Mouse (Mus musculus) T-helper 17 cell (primary cell): ENCODE data around the gene Pi16.

Experiments used
- in situ Hi-C, 2 experiments: fragments of 300-600 bp; cut with MboI, MseI; formaldehyde crosslinking; loops; 1 replicate in 1 of 2; 2 replicates in 1 of 2; pipeline ENCODE4 v1.15.1; 2025; ENCODE audit warnings: high pct_unique_total_duplicates in 2 of 2

Pi16 gene

GRCm38 (mm10) chr17:29327691-29328090 is 10.2 kb downstream of the Pi16 start:
- in situ Hi-C loops = no loop called here

DNA sequence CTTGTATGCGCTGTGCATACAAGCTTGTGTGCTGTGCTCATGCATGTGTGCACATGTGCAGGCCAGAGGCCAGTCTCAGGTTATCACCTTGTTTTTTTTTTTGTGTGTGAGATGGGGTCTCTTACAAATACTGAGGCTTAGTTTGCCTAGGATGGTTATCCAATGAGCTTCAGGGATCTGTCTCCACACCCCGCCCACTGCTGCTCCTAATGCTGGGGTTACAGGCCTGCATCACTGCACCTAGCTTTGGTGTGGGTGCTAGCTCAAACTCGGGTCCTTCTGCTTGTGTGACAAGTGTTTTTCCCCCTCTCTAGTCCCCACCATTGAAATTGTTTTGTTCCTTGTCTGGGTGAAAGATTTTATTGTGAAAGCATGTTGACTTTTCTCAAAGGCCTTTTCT is 12.7 kb downstream of the Pi16 start:
- in situ Hi-C loops = no loop called here

DNA sequence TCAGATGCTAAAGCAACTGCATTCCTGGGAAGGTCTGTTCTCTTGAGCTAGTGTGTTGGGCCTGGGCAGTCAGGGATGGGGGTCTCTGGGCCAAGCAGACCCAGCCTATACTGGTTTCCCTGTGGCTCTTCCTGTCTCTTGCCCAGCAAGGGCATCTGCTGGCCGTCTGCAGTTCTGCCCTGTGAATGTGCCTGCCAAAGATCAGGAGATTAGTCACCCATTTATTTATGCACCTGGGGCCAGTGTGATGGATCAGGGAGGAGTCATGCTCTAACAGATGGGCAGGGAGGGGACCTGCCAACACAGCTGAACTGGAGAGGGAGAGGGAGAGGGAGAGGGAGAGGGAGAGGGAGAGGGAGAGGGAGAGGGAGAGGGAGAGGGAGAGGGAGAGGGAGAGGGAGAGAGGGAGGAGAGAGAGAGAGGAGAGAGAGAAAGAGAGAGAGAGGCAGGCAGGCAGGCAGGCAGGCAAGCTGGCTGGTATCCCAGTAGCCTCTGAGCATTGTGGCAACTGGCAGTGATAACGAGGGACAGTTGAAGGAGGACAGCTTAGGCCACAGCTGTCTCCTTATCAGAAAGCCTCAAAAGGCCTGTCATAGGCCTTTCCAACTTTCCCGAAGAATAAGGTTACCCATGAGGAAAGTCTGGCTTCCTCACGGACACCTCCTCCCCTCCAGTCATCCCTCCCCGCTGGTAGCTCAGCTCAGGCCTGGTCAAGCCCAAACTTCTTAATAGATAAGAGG is 13.4 kb downstream of the Pi16 start:
- in situ Hi-C loops = no loop called here

- in situ Hi-C loops = no loop called here
Observed at GRCm38 (mm10) chr17:29332186-29332685, 14.8 kb downstream of the Pi16 start.

GRCm38 (mm10) chr17:29336266-29336990 is 18.9 kb downstream of the Pi16 start:
- in situ Hi-C loops = no loop called here

GRCm38 (mm10) chr17:29337979-29338823 is 20.7 kb downstream of the Pi16 start:
- in situ Hi-C loops = no loop called here

DNA sequence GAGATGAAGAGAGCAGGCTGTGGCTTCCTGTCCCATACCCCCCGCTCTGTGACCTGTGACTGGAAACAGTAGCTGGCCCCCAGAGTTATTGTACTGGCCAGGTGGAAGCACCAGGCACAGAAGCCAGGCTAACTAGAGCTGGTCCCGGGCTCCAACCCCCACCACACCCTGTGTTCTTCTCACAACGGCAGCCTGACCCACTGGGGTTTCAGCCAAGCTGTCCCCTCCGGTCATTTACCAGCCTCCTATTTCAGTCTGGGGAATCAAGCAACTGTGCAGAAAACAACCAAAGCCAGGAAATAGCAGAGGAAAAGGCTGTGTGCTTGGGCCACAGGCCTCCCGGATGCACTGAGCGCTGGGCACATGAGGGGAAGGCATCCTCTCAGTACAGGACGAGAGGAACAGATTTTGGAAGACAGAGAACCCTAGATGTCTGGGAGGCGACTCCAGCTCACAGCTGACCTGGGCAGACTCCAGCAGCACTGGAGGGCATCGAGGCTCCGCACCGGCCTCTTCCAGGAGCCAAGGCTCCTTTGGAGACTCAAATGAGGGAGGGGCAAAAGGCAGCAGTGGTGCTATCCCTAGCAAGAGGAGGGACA is 21.8 kb downstream of the Pi16 start:
- in situ Hi-C loops = no loop called here

DNA sequence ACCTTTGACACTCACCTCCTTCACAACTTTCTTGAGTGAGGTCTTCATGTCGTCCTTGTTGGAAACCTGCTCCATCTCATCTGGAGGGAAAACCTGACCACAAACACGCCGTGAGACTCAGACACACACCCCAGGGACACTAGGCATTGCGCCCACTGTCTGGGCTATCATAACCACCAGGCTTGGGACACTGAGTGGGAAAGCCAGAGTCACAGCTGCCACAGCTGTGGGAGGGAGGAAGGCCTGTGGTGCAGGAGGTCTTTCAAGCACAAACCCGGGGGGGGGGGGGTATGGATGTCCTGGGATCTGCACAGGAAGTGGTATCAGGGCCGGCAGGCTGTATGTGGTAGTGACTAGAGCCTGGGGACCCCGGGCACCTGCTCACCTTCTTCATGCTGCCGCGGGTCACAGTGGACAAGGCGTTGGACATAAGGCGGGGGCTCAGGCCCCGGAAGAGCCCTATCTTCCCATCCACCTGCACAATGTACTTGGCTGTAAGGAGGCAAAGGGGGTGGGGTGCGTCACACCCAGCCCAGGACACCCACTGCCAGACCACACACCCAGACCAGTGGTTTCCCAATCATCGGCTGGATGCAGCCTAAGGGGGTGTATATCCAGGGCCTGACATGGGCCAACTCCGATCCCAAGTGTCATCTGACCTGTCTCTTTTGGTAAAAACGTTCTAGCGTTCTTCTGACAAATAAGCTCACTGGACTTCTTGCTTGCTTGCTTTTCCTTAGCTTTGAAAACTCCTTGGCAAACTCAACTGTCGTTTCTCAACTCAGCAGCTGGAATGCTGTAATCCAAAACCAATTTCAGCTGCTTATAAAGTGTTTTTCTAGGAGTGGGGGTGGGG is 23.2 kb downstream of the Pi16 start:
- in situ Hi-C loops = no loop called here

GRCm38 (mm10) chr17:29341591-29342003 is 24.1 kb downstream of the Pi16 start:
- in situ Hi-C loops = no loop called here

DNA sequence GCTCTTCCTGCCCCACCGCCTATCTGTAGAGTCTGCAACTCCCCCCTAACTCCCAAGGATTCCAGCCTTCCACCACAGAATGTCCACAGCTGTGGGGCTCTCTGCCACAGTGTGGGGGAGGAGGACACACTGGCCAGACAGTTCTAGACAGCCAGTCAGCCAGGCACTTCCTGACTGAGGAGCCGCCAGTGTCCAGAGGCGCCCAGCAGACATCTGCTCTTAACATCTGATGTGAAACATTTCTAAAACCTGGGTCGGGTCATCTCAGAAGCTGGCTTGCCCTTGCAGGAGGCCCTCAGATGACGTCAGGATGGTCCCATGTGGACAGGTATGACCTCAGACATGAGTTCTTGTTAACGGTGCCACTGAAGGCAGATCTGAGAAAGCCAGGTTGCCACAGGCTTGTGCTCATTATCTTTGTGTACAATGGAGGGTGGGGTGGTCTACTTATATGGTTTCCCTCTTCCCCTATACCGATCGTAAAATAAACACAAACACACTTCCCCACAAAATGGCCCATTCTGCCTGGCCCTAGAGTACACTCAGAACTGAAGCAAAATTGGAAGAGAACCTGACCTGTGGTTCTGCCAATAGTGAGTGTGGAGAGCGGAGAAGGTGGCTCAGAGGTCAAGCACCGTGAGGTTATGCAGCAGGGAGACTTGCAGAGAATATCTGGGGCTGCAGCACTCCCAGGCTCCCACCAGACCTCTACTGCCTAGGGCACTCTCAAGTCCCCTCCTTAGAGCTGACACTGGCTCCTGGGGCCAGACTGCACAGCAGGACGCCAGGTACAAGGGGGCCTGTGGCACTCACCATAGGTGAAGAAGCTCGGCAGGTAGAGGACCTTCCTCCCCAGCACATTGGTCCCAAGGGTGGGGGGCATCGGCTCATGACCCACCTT is 24.8 kb downstream of the Pi16 start:
- in situ Hi-C loops = no loop called here

DNA sequence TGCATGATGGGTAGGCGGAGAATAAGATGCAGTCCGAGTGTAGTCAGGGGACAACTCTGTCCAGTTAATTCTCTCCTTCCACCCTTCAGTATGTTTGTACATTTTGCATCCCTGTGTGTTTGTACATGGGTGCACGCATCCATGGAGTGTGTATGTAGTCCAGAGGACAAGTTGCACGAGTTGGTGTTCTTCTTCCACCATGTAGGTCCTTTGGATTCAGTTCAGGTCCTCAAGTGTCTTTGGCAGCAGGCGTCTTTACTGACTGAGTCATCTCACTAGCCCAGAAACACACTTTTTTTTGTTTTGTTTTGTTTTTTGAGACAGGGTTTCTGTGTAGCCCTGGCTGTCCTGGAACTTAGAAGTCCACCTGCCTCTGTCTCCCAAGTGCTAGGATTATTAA is 25.8 kb downstream of the Pi16 start:
- in situ Hi-C loops = no loop called here

DNA sequence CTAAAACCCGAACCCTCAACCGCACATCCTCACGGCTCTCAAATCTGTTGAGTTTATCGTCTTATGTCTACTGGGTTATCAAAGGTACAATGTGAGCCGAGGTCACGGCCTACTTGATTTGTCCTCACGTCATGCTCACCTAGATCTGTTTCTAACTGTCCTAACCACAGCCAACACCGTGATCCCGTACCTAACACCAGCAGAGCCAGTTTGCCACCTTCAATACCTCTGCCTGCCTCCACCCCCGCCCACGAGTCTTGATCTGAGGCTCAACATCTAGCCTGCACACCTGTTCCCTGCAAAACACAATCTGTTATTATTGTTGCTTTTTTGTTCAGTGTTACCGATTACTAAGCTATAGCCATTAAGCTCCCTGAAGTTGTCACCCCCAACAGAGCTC is 27.8 kb downstream of the Pi16 start:
- in situ Hi-C loops = no loop called here

DNA sequence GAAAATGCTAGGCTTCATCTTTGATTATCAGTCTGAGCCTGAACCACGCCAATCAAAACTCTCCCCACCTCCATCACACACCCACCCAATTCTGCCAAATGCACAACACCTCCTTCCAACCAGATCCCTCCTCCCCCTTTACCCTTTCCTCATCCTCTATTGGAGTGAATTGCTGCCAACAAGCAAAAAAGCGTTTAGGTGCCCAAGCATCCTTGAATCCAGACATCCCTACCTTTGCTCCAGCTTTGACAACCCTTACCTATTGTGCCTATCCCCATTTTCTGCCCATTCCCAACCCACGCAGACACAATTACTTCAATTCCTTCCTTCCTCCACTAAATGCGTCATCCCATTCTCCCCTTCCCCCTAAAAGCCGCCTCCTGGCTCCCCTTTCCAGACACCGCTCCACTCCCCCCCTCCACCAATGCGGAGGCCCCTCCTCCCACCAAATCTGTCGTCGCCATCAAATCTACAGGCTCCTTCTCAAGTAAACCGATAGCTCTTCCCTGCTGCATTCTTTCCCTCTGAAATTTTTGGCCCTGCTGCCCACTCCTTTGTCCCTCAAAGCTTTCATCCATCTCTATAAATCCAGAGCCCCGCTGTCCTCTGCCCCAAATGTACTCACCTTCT is 29.1 kb downstream of the Pi16 start:
- in situ Hi-C loops = no loop called here

DNA sequence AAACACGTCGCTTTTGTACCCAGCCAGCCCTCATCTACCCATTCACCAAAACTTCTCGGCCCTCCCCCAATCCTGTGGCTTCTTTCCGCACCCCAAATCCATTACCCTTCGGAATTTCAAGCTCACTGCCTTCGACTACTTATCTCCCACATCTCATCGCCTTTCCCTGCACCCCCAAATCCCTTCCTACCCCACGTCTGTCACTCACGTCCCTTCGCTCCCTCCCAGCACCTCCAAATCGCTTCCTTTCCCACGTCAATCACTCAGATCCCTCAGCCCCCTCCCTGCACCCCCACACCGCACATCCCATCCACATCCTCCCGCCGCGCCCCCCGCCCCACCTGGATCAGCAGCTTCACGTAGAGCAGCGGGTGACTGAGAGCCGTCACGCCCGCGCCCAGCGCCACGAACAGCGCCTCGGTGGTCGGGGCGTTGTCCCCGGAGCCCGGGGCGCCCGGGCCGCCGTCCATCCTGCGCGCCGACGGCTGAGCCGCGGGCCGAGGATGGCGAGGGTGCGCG is 29.7 kb downstream of the Pi16 start:
- in situ Hi-C loops = no loop called here

DNA sequence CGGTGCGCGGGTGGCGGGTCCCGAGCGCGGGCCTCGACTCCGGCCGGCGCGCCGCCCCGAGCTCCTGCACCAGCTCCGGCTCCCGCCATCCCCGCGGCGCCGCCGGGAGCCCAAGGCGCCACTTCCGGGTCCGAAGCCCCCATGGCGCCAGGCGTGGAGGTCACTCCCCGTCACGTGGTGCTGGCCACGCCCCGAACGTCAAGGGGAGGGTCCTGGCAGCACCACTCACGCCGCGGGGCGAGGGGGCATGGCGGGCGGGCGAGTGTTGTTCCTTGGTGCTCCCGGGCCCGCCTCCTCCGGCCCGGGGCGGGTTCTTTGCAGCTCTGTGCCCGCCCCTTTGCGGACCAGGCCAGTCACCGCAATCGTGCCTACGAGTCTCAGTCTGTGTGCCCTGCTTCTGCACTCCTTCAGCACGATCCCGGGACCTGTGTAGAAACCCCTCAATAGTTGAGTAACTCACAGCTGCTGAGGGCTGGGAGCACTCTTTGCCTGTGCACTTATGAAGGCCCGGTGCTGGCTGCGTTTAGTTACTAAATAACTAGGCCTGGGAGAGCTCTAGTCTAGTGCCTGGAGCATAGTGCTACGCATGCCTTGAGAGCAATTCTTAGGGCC is 30.3 kb downstream of the Pi16 start, which contains the start of gene Mtch1:
TSS of gene Mtch1 (minus strand) at position 290 of the 612 bp plus-strand sequence.
- in situ Hi-C loops = no loop called here

DNA sequence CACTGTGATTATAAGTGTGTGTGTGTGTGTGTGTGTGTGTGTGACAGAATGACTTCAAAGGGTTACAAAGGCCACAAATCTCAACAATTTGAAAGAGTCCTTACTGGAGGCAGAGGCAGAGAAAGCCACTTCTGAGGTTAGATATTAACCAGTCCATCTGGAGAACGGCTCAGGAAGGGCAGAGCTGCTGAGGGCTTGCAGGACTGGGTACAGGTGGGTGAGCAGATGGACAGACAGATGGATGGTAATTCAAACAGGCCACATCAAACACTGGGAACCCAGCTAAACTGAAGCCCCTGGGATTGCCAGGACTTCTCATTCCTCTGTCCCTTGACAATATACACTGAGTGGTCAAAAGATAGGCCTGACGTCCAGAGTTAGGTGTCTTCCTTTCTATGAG is 31.5 kb downstream of the Pi16 start:
- in situ Hi-C loops = no loop called here

GRCm38 (mm10) chr17:29351056-29351455 is 33.6 kb downstream of the Pi16 start:
- in situ Hi-C loops = loop anchor here in 1 of 2 experiments (25.0 kb wide), 1 partner anchor 89 kb away; the partner anchor contains the start of genes BC004004 and Ppil1

- in situ Hi-C loops = loop anchor here in 1 of 2 experiments (5.0 to 25.0 kb wide), 2 partner anchors 33 to 93 kb away; partner anchors contain the start of genes BC004004 and Ppil1
Observed at GRCm38 (mm10) chr17:29355461-29355840, 38.0 kb downstream of the Pi16 start.
